Mouse (Mus musculus): ENCODE results near the gene Rnf8. TPM values are rescaled to one million over a fixed set of nuclear protein-coding genes. Genes with fewer than 3 reads are reported as not detected.

Rnf8 gene
- 16.7 and 24.3 TPM in 2 replicates for polyA plus RNA-seq (2012)

GRCm38 (mm10) chr17:29614115-29615023 is at the start of gene Rnf8, which contains the start of gene Gm28043:
Gene Rnf8 (plus strand): TSS chr17:29614790.
Gene Gm28043 (plus strand): TSS chr17:29614876.
- no peak for TF ChIP-seq GATA1 (IDR thresholded peaks at IDR 0.05; ENCODE audit: low read length)

DNA sequence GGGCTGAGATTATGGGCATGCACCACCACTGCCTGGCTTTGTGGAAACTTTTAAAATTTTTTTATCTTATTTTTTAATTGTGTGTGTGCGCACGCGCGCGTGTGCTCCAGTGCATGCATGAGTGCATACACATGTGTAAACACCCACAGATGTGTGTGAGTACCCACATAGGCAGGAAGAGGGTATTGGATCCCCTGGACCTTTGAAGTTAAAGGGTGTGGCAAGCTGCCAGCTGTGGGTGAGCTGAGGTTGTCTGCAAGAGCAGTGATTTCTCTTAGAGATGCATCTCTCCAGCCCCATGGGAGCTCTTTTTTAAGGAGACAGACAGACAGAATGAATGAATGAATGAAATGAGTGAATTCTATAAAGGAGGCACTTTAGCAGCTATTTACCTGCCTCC is 49.1 kb upstream of the Rnf8 start:
- no peak for TF ChIP-seq GATA1 (IDR thresholded peaks at IDR 0.05; ENCODE audit: low read length)

GRCm38 (mm10) chr17:29568435-29568834 is 46.2 kb upstream of the Rnf8 start:
- no peak for TF ChIP-seq GATA1 (IDR thresholded peaks at IDR 0.05; ENCODE audit: low read length)

DNA sequence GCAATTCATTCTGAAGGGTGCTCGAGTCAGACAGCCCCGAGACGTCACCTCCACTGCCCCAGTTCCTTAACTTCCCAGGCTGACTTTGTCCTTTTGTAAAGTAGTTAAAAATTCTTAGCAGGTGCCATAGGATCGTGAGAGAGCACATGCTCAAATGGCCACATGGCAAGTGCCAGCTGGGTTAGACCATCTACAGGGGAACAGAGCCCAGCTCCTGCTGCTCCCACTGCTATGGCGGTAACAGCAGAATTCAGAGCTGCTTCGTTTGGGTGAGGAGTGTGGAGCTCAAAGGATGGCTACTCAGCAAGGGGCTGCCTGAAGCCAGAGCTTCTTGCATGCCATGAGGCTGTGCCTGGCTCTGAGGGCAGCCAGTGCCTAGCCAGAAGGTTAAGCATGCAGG is 44.8 kb upstream of the Rnf8 start:
- no peak for TF ChIP-seq GATA1 (IDR thresholded peaks at IDR 0.05; ENCODE audit: low read length)

DNA sequence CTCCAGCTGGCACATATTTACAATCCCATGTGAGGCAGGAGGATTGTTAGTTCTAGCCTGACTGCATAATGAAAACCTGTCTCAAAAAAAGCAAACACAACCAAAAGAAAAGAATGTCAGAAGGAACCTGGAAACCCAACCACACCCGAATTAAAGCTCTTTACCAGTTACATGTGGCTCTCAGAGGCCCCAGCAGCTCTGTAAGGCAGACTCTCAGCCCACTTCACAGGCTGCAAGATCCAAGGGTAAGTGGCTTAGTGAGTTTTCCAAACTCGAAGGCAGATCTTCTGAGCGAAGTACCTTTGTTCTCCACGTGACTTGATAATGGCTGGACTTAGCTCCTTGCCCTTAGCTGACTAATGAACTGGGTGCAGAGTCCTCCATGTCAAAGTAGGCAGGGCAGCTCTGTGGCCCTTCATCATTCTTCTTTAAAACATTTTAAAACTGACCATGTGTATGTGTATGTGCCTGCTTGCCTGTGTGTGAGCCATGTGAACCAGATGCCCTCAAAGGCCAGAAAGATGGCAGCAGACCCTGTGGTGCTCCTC is 34.9 kb upstream of the Rnf8 start:
- TF ChIP-seq GATA1 (IDR thresholded peaks at IDR 0.05; ENCODE audit: low read length) = no peak

- no peak for TF ChIP-seq GATA1 (IDR thresholded peaks at IDR 0.05; ENCODE audit: low read length)
Measured at GRCm38 (mm10) chr17:29583569-29583968, 31.0 kb upstream of the Rnf8 start.

DNA sequence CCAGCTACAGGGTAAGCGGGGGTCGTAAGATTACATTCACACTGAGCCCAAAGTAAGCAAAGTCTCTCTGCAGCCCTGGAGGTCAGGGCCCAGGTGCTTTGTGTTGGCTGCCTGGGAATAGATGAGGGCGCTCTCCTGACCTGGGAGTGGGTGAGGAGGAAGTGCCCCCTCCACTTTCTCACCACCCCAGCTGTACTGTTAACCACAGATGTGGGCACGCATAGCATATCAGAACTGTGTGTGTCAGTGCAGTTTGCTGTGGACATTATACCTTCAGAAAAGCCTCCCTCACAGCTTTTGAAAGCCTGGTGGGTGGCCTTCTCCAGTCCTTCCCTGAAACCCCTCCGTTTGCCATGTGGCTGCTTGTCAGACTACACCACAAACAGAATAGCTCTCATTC is 30.3 kb upstream of the Rnf8 start:
- TF ChIP-seq GATA1 (IDR thresholded peaks at IDR 0.05; ENCODE audit: low read length) = no peak

DNA sequence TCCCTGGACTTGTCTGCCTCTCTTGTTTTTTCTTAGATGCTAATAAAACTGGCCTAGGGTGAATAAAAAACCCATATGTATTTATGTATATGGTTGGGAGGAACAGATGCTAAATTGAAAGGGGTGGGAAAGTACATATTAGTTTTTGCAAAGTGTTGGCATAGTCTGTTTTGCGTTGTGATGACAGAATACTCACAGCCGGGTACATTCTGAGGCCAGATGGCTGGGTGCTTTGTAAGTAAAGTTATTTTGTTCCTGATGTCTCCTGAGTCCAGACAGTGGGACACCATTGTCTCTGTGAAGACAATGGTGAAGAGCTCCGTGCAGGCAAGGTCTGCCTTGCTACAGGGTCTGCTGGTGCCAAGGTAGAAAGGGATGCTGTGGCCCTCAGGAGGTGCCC is 29.9 kb upstream of the Rnf8 start:
- TF ChIP-seq GATA1 (IDR thresholded peaks at IDR 0.05; ENCODE audit: low read length) = no peak

GRCm38 (mm10) chr17:29585446-29585845 is 29.1 kb upstream of the Rnf8 start:
- no peak for TF ChIP-seq GATA1 (IDR thresholded peaks at IDR 0.05; ENCODE audit: low read length)

- TF ChIP-seq GATA1 (IDR thresholded peaks at IDR 0.05; ENCODE audit: low read length) = no peak
Measured at GRCm38 (mm10) chr17:29586921-29587320, 27.7 kb upstream of the Rnf8 start.

GRCm38 (mm10) chr17:29589221-29589898 is 25.2 kb upstream of the Rnf8 start:
- TF ChIP-seq GATA1 (IDR thresholded peaks at IDR 0.05; ENCODE audit: low read length) = no peak

DNA sequence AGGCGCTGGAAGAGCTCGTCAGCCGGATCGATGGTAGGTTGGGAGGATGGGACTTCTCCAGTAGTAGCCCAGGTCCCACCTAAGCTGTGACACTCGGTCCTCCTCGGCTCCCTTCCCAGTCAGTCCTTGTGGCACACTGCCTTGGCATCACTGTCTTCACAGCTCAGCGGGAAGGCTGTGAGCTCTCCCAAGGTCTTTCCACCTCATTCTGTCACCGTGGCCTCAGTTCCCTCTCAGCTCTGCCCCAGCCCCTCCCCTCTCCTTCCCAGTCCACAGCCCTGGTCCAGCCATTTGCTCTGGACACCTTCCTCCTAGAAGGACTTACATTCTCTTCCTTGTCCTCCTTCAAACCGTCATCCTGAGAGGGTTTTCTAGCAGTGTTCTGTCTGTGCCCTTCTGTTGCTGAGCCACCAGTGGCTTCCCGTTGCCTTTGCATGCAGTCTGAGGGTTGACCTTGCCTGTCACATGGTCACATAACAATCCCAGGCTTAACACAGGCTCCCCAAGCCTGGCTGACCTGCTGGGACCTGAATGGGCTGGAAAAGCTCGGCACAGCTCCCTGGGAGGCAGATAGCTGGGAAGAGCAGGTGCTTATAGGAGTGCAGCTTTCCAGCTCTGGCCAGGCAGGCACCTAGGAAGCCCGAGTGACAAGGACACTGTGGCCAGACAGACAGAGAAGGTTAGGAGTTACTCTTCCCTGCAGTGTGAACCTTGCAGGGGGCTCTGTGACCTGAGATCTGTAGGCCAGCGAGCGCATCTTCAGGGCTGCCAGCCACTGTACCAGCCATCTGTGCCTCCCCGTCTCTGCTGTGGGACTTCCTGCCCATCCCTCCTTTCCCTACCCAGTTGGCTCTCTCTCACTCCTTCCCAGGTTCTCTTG is 18.5 kb upstream of the Rnf8 start:
- TF ChIP-seq GATA1 (IDR thresholded peaks at IDR 0.05; ENCODE audit: low read length) = no peak

DNA sequence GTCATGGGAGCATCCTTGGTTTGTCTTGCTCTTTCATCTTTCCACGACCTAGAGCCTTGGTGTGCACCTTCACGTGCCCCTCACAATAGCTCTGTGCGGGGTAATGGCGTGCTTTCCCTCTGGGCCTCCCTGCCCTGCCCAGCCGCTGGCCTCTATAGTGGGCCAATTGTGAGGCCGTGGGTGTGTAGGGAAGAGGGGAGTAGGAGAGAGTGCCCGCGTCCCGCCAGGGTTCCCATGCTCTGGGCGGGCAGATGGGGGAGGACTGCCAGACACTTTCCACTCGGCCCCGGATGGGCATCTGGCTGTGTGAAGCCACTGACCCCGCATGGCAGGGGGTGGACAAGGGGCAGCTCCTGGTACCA is 17.8 kb upstream of the Rnf8 start:
- TF ChIP-seq GATA1 (IDR thresholded peaks at IDR 0.05; ENCODE audit: low read length) = no peak

GRCm38 (mm10) chr17:29599051-29599450 is 15.5 kb upstream of the Rnf8 start:
- TF ChIP-seq GATA1 (IDR thresholded peaks at IDR 0.05; ENCODE audit: low read length) = no peak

DNA sequence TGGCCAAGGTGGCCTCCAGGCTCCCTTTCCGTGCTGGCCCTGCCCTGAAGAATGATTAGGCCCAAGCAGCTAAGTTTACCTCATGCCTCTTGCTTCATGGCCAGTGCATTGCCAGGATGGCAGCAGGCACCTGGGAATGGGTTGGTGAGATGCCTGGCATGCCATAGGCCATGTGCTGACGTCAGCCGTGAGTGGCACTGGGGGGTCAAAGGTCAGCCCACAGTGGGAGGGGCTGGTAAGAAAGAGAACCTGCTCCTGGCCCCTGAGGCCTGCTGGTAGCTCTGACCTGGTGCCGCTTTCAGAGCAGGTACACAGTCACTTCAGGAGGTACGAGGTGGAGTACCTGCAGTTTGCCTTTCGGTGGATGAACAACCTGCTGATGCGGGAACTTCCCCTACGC is 15.1 kb upstream of the Rnf8 start:
- TF ChIP-seq GATA1 (IDR thresholded peaks at IDR 0.05; ENCODE audit: low read length) = no peak
